Mouse (Mus musculus): ENCODE results near the gene Npas3. TPM values are rescaled to one million over a fixed set of nuclear protein-coding genes. Genes with fewer than 3 reads are reported as not detected.

The Npas3 gene
- polyA plus RNA-seq, 1 experiment from 2014 or later: 2.2 TPM

DNA sequence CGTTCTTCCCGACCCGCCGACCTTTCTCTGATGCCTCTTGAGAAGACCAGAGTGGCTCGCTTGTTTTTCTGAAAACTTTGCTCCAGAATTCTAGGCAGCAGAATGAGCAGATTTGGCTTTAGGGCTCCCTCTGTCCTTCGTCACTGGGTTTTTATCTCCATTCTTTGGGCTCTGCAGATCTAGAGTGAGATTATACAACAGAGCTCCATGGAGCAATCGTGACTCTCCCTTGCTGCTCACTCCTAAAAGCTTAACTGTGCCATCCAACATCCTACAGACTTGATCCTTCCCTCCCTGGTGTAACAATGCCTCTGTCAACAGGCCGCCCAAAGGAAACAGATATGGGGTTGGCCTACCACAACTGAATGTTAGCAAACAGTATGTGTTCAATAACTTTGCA lies 634.4 kb downstream of the Npas3 start:
- H3K36me3 ChIP-seq (replicated peaks): no peaks in the 10 kb centered on the region
- no peak overlapping the region for H3K4me3 ChIP-seq
- WGBS: 81% methylated on average over 8 of the region's 8 CpGs
- H3K9me3 ChIP-seq: no peaks in the 10 kb centered on the region
- no peak for DNase-seq (ENCODE audit: low spot score)
- no peaks in the 10 kb centered on the region for H3K27me3 ChIP-seq (replicated peaks; ENCODE audit: low read depth, poor library complexity, severe bottlenecking)
- H3K27ac ChIP-seq (replicated peaks): no peak overlapping the region
- H3K4me1 ChIP-seq: peaks cover 6% of the 10 kb centered on the region

DNA sequence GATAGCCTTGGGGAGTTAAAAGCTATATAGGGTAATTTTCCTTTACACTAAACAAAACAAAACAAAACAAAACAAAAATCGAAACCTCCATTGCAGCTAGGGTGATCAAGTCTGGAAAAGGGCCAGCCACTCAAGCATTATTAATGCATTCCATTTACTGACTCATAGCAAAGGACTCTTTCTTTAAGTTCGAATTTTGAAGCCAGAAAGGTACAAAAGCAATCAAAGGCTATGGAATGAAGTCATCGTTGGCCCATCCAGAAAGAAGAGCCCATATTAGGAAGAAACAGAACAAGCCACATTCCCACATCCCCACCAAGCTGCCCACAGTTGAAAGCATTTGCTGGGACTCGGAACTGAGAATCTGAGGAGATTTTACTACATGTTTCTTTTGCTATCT lies 640.1 kb downstream of the Npas3 start:
- H3K27me3 ChIP-seq (replicated peaks; ENCODE audit: low read depth, poor library complexity, severe bottlenecking): no peaks in the 10 kb centered on the region
- no peaks in the 10 kb centered on the region for H3K36me3 ChIP-seq (replicated peaks)
- H3K4me3 ChIP-seq: no peak overlapping the region
- peaks cover 6% of the 10 kb centered on the region for H3K4me1 ChIP-seq
- 76% methylated on average over 4 of the region's 4 CpGs for WGBS
- no peak for DNase-seq (ENCODE audit: low spot score)
- H3K9me3 ChIP-seq: no peaks in the 10 kb centered on the region
- H3K27ac ChIP-seq (replicated peaks): no peak overlapping the region

GRCm38 (mm10) chr12:53895909-53896308 lies 647.4 kb downstream of the Npas3 start:
- H3K27ac ChIP-seq (replicated peaks): no peak overlapping the region
- DNase-seq (ENCODE audit: low spot score): no peak
- no peaks in the 10 kb centered on the region for H3K36me3 ChIP-seq (replicated peaks)
- H3K4me1 ChIP-seq: no peaks in the 10 kb centered on the region
- no peak overlapping the region for H3K4me3 ChIP-seq
- no peaks in the 10 kb centered on the region for H3K27me3 ChIP-seq (replicated peaks; ENCODE audit: low read depth, poor library complexity, severe bottlenecking)
- WGBS: 95% methylated on average over 5 of the region's 5 CpGs
- H3K9me3 ChIP-seq: no peaks in the 10 kb centered on the region

DNA sequence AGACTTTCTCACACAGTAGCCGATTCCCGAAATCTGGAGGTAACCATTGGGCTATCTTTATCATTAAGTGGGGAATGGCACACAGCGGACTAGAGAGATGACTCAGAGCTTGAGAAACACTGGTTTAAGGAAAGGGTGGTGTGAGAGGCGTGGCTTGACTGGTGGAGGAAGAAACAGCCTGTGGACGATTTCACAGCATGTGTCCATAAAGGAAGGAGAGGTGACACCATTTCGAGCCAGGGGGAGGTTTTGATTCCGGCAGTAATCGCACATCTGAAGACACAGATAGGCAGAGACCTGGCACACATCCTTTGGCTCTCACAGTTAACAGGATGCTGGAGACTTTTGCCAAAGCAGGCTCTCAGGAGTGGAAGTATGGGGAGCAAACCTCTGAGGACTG lies 660.3 kb downstream of the Npas3 start:
- WGBS: 83% methylated on average over 8 of the region's 8 CpGs
- no peak for DNase-seq (ENCODE audit: low spot score)
- Histone ChIP-seq H3K9me3 (no peaks in the 10 kb centered on the region), H3K27me3 (replicated peaks; ENCODE audit: low read depth, poor library complexity, severe bottlenecking) (no peaks in the 10 kb centered on the region), H3K36me3 (replicated peaks) (no peaks in the 10 kb centered on the region), H3K4me3 (no peak overlapping the region), H3K4me1 (no peaks in the 10 kb centered on the region), H3K27ac (replicated peaks) (no peak overlapping the region)

DNA sequence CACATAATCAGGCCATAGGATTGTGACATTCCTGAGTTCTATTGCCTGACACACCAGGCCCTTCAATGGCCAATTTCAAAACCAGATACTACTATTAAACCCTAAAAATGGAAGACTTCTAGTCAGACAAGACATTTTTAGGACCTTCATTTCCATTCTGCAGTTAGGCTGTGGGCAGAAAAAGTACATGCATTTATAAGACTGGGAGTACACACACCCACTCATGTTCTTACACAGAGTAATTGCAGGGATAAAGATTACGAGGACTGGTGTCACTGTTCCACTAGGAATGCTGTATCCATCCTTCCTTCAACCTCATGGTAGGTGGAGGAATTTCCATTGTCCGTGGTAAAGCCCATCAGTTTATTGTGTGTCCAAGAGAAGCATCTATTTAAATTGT lies 661.7 kb downstream of the Npas3 start:
- H3K4me1 ChIP-seq: 0 out of 2 replicates have a peak, but pooled peaks cover 3% of the 10 kb centered on the region
- no peaks in the 10 kb centered on the region for H3K36me3 ChIP-seq (replicated peaks)
- 92% methylated on average over 2 of the region's 2 CpGs for WGBS
- H3K4me3 ChIP-seq: no peak overlapping the region
- no peaks in the 10 kb centered on the region for H3K27me3 ChIP-seq (replicated peaks; ENCODE audit: low read depth, poor library complexity, severe bottlenecking)
- no peak overlapping the region for H3K27ac ChIP-seq (replicated peaks)
- H3K9me3 ChIP-seq: no peaks in the 10 kb centered on the region
- DNase-seq (ENCODE audit: low spot score): no peak

DNA sequence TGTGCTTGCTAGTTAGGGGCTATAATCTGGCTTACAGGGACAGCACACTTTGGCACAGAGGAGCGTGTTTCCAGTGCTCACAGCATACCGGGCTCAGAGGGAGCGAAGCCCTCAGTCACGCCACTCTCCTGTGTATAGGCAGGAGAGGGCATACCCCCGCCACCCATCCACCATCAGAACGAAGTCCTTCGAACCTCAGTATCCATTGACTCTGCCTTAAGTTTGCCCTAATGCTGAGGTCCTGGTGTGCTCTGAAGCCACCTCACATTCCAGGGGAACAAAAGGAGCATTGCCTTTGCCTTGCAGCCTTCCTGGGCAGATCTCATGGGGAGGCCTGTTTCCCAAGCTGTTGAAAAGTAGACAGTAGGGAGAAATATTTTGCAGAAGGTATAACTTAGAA lies 673.7 kb downstream of the Npas3 start:
- Histone ChIP-seq H3K27ac (replicated peaks) (no peak overlapping the region), H3K27me3 (replicated peaks; ENCODE audit: low read depth, poor library complexity, severe bottlenecking) (no peaks in the 10 kb centered on the region), H3K36me3 (replicated peaks) (no peaks in the 10 kb centered on the region), H3K4me1 (peaks cover 15% of the 10 kb centered on the region), H3K9me3 (no peaks in the 10 kb centered on the region), H3K4me3 (no peak overlapping the region)
- WGBS: 87% methylated on average over 7 of the region's 7 CpGs
- DNase-seq (ENCODE audit: low spot score): no peak

GRCm38 (mm10) chr12:53948826-53949225 lies 700.3 kb downstream of the Npas3 start:
- Histone ChIP-seq H3K27ac (replicated peaks) (no peak overlapping the region), H3K4me1 (peaks cover 7% of the 10 kb centered on the region; the same call in 1 of the 2 replicates), H3K9me3 (no peaks in the 10 kb centered on the region), H3K4me3 (no peak overlapping the region), H3K36me3 (replicated peaks) (no peaks in the 10 kb centered on the region), H3K27me3 (replicated peaks; ENCODE audit: low read depth, poor library complexity, severe bottlenecking) (no peaks in the 10 kb centered on the region)
- WGBS: 70% methylated on average over 2 of the region's 2 CpGs
- DNase-seq (ENCODE audit: low spot score): no peak

DNA sequence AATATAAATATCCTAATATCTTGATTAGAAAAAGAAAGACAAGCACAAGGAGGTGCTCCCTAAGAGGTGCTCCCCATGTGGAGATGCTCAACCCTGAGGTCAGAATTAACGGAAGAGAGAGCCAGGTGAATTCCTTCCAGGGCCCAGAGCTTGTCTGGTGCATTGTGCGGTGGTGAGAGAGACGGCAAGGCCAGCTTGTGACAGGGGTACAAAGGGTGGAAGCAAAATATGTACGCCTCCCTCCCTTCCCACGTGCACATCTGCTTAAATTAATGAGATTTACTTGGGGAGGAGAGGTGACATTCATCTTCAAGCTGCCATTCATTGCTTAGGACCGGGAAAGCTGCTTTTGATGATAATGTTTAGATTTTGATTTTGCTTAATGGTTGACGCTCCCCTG lies 713.5 kb downstream of the Npas3 start:
- H3K9me3 ChIP-seq: no peaks in the 10 kb centered on the region
- H3K4me3 ChIP-seq: no peak overlapping the region
- no peak overlapping the region for H3K27ac ChIP-seq (replicated peaks)
- H3K4me1 ChIP-seq: no peaks in the 10 kb centered on the region
- DNase-seq (ENCODE audit: low spot score): no peak
- H3K36me3 ChIP-seq (replicated peaks): no peaks in the 10 kb centered on the region
- WGBS: 74% methylated on average over 7 of the region's 7 CpGs
- no peaks in the 10 kb centered on the region for H3K27me3 ChIP-seq (replicated peaks; ENCODE audit: low read depth, poor library complexity, severe bottlenecking)

- 87% methylated on average over 5 of the region's 5 CpGs for WGBS
- no peaks in the 10 kb centered on the region for H3K27me3 ChIP-seq (replicated peaks; ENCODE audit: low read depth, poor library complexity, severe bottlenecking)
- no peak overlapping the region for H3K4me3 ChIP-seq
- H3K9me3 ChIP-seq: no peaks in the 10 kb centered on the region
- H3K4me1 ChIP-seq: no peaks in the 10 kb centered on the region
- H3K27ac ChIP-seq (replicated peaks): no peak overlapping the region
- DNase-seq (ENCODE audit: low spot score): no peak
- H3K36me3 ChIP-seq (replicated peaks): no peaks in the 10 kb centered on the region
These were observed 715.1 kb downstream of the Npas3 start for GRCm38 (mm10) chr12:53963534-53963933.

DNA sequence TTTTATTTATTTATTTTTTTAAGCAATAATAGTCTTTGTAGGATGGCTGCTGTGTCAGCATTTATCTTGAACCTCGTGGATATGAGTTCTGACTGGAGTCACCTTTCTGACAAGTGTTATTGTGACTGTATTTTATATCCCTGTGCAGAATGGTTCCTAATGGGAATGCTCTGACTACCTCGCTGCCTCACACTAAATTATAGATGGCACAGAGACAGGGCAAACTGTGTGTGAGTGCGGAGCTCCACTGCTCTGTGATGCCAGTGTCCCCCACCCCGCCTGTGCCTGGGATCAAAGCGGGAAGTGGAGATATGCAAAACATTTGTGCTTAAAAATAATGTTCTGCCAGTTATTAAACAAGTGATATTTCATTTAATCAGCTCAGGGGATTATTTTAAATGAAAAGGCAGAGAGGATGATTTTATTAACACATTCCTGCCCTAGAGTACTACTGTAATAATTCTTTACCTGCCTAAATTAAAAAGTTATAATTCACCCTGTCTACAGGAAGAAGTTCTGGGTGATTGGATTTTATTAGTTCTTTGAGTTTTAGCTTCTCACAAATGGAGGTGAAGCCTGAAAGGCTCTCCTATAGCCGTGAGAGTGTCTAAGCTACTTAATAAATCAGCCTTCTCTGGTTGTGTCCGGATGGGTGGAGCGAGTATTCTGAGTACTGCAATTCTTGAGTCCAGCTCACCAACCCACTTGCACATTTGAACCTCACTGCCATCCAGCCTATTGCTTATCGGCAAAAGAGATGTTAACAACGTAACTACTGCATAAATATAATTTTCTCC lies 721.1 kb downstream of the Npas3 start:
- Histone ChIP-seq H3K4me3 (no peak overlapping the region), H3K9me3 (no peaks in the 10 kb centered on the region), H3K4me1 (no peaks in the 10 kb centered on the region), H3K36me3 (replicated peaks) (no peaks in the 10 kb centered on the region), H3K27me3 (replicated peaks; ENCODE audit: low read depth, poor library complexity, severe bottlenecking) (no peaks in the 10 kb centered on the region), H3K27ac (replicated peaks) (no peak overlapping the region)
- 90% methylated on average over 10 of the region's 10 CpGs for WGBS
- DNase-seq (ENCODE audit: low spot score): no peak

GRCm38 (mm10) chr12:53970721-53971120 lies 722.2 kb downstream of the Npas3 start:
- no peaks in the 10 kb centered on the region for H3K27me3 ChIP-seq (replicated peaks; ENCODE audit: low read depth, poor library complexity, severe bottlenecking)
- H3K4me3 ChIP-seq: no peak overlapping the region
- DNase-seq (ENCODE audit: low spot score): no peak
- no peak overlapping the region for H3K27ac ChIP-seq (replicated peaks)
- WGBS: 93% methylated on average over 7 of the region's 7 CpGs
- H3K4me1 ChIP-seq: no peaks in the 10 kb centered on the region; the same call in 1 of the 2 replicates
- no peaks in the 10 kb centered on the region for H3K9me3 ChIP-seq
- no peaks in the 10 kb centered on the region for H3K36me3 ChIP-seq (replicated peaks)

DNA sequence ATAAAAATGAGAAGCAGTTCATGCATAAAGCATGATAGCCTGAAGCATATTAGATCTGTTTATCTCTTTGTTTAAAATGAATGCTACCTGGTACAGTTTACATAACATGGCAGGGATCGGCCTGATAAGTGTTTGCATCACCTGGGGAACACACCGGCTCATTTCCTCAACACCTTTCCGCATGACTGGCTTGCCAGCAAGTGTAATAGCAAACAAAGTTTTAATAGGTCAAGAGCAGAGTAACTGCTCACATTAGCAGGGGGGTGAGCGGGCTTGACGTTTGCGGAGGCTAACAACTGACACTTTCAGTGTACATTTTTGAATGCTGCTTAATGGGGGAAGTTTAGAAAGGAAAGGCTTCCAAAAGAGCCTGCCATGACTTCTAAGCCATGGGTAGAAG lies 724.9 kb downstream of the Npas3 start:
- H3K4me3 ChIP-seq: no peak overlapping the region
- H3K27ac ChIP-seq (replicated peaks): no peak overlapping the region
- H3K36me3 ChIP-seq (replicated peaks): no peaks in the 10 kb centered on the region
- WGBS: 79% methylated on average over 6 of the region's 6 CpGs
- H3K4me1 ChIP-seq: peaks cover 2% of the 10 kb centered on the region
- H3K27me3 ChIP-seq (replicated peaks; ENCODE audit: low read depth, poor library complexity, severe bottlenecking): no peaks in the 10 kb centered on the region
- no peak for DNase-seq (ENCODE audit: low spot score)
- no peaks in the 10 kb centered on the region for H3K9me3 ChIP-seq

DNA sequence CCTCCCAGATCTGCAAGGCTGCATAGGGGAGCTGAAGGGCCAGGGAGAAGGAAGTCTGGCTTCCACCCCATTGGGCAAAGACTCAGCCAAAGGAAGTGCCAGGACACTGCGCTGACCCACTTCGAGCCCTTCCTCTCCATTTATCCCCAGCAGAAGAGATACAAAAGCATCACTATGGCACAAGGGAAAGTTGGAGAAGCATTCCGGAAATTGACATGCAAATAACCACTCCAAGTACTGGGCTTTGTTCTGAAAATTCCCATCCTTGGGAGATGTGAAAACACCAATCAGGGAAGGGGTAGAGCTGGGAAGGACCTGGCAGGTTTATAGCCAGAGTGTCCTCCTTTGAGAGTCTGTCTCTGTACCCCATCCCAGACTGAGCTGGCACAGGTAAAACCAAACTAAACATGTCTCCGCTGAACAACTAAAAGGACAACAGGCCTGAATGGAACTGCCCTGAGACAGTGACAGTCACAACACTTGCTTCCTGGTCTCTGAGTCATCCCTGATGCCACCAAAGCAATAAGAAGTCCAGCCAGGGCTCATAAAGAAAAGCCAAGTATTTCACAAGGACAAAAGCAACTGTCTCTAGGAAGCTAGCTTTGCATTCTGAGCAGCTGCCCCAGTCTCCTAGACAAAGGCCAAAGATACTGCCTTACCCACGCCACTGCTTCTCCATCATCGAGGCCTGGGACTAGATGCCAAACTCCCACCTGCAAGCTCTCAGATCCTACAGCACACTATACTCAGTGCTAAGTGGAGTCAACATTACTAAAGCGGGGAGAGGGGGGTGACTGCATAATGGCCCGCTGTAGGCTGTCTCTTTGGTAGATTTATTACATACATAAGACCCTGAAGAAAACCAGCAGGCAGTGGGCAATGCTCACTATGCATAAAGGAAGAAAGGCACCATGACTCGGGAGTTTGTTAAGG lies 733.4 kb downstream of the Npas3 start:
- Histone ChIP-seq H3K27ac (replicated peaks) (no peak overlapping the region), H3K4me1 (peaks cover 13% of the 10 kb centered on the region), H3K4me3 (no peak overlapping the region), H3K9me3 (no peaks in the 10 kb centered on the region), H3K27me3 (replicated peaks; ENCODE audit: low read depth, poor library complexity, severe bottlenecking) (no peaks in the 10 kb centered on the region), H3K36me3 (replicated peaks) (no peaks in the 10 kb centered on the region)
- 81% methylated on average over 9 of the region's 9 CpGs for WGBS
- no peak for DNase-seq (ENCODE audit: low spot score)

Measured in embryonic facial prominence, embryonic 10.5 days (tissue).